Mouse (Mus musculus) heart, adult 8-10 months (tissue): ENCODE results near the gene Sertad1. TPM values are rescaled to one million over a fixed set of nuclear protein-coding genes. Genes with fewer than 3 reads are reported as not detected.

Source experiments
- total RNA-seq, 4 experiments: library from RNA; stranded (reverse); gene quantifications; 2 replicates each; pipeline ENCODE4 v1.2.4; 2022

Gene Sertad1
- total RNA-seq, 4 experiments from 2014 or later: 8.4 to 11.5 (median 10.2) TPM

Other genes with a start within 250 kb of the Sertad1 start
- 1 to 10 TPM; 3.4 to 5.0 (median 4.1) TPM for gene Numbl, start 228.5 kb upstream of the Sertad1 start, total RNA-seq
- 100 to 1,000 TPM; 166 to 198 (median 187) TPM for gene Ltbp4, start 149.2 kb upstream of the Sertad1 start, total RNA-seq
- 1 to 10 TPM; 4.8 to 8.0 (median 6.0) TPM for gene Shkbp1, start 130.9 kb upstream of the Sertad1 start, total RNA-seq
- gene Gm20479, start 129.5 kb upstream of the Sertad1 start, total RNA-seq: not detected
- gene Sptbn4, start 39.2 kb upstream of the Sertad1 start, total RNA-seq: under 1 TPM; 0.22 to 0.49 (median 0.30) TPM
- gene Blvrb, start 38.9 kb upstream of the Sertad1 start, total RNA-seq: 10 to 100 TPM; 27.7 to 29.2 (median 29.0) TPM
- gene Sertad3, start 13.1 kb upstream of the Sertad1 start, total RNA-seq: 1 to 10 TPM; 4.8 to 5.7 (median 5.6) TPM
- gene Prx, start 12.4 kb downstream of the Sertad1 start, total RNA-seq: 1 to 10 TPM in 1 of 4 experiments, under 1 TPM in 3; 0.75 to 1.0 (median 0.80) TPM
- gene Hipk4, start 36.4 kb downstream of the Sertad1 start, total RNA-seq: under 1 TPM in 3 of 4 experiments, not detected in 1; 0.14 to 0.16 (median 0.14) TPM
- gene Pld3, start 66.3 kb downstream of the Sertad1 start, total RNA-seq: 10 to 100 TPM; 26.8 to 33.5 (median 30.5) TPM
- 10 to 100 TPM; 67.6 to 72.3 (median 70.8) TPM for gene 2310022A10Rik, start 66.3 kb downstream of the Sertad1 start, total RNA-seq
- gene Akt2, start 104.6 kb downstream of the Sertad1 start, total RNA-seq: 100 to 1,000 TPM; 169 to 227 (median 202) TPM
- not detected for gene Ttc9b, start 167.0 kb downstream of the Sertad1 start, total RNA-seq
- 10 to 100 TPM; 18.4 to 21.5 (median 20.8) TPM for gene Map3k10, start 187.7 kb downstream of the Sertad1 start, total RNA-seq
- gene Zfp607b, start 202.4 kb downstream of the Sertad1 start, total RNA-seq: 1 to 10 TPM in 1 of 4 experiments, under 1 TPM in 3; 0.56 to 1.9 (median 0.71) TPM
- 1 to 10 TPM; 8.0 to 9.5 (median 8.8) TPM for gene Zfp60, start 244.5 kb downstream of the Sertad1 start, total RNA-seq